Mouse (Mus musculus) embryonic fibroblast, embryonic 13.5 days (primary cell): ENCODE results near the gene Myh7b. TPM values are rescaled to one million over a fixed set of nuclear protein-coding genes. Genes with fewer than 3 reads are reported as not detected.

Experiments used
- H3K27ac ChIP-seq: 2 replicates; pipeline ENCODE4 v1.5.1; 2012; ENCODE audit warnings: low read length, control low read depth, inconsistent platforms; ENCODE audit not compliant: insufficient read depth
- H3K4me1 ChIP-seq: 2 replicates; pipeline ENCODE4 v1.6.1; 2011; ENCODE audit warnings: low read length; ENCODE audit not compliant: control insufficient read depth, insufficient read depth
- H3K4me3 ChIP-seq: 2 replicates; pipeline ENCODE4 v1.5.1; 2011; ENCODE audit warnings: mild to moderate bottlenecking, control low read depth, low read length; ENCODE audit not compliant: insufficient read depth
- CTCF ChIP-seq: IDR thresholded peaks from 2 replicates; pipeline ENCODE4 v1.5.1; 2011; ENCODE audit warnings: mild to moderate bottlenecking, control low read depth, low read length, moderate library complexity, borderline replicate concordance; ENCODE audit not compliant: insufficient read depth
- POLR2A ChIP-seq: IDR thresholded peaks from 2 replicates; pipeline ENCODE4 v1.6.1; 2011; ENCODE audit warnings: low read depth, mild to moderate bottlenecking, control low read depth, low read length, moderate library complexity
- polyA plus RNA-seq: library from polyadenylated mRNA; stranded (reverse); fragments of >200 nt; gene quantifications from 2 replicates; pipeline ENCODE4 v1.2.4, GENCODE M21; 2011; ENCODE audit warnings: low read depth; ENCODE audit not compliant: missing spikeins, insufficient read length

The Myh7b gene
- polyA plus RNA-seq, 1 experiment, result not detected

GRCm38 (mm10) chr2:155632138-155632936, 21.3 kb downstream of the Myh7b start:
- Histone ChIP-seq H3K4me3 (no peak overlapping the region), H3K27ac (no peak overlapping the region), H3K4me1 (no peaks in the 10 kb centered on the region)
- TF ChIP-seq POLR2A (no peak), CTCF (no peak)

- no peak for TF ChIP-seq CTCF
- no peak for TF ChIP-seq POLR2A
Measured at GRCm38 (mm10) chr2:155633121-155633520, 22.1 kb downstream of the Myh7b start.

GRCm38 (mm10) chr2:155633731-155634130, 22.7 kb downstream of the Myh7b start:
- no peak for TF ChIP-seq POLR2A
- no peak for TF ChIP-seq CTCF

More at GRCm38 (mm10) chr2:155633121-155633520, 22.1 kb downstream of the Myh7b start:
- H3K27ac ChIP-seq, result no peak overlapping the region
- no peaks in the 10 kb centered on the region for H3K4me1 ChIP-seq
- H3K4me3 ChIP-seq, result no peak overlapping the region

GRCm38 (mm10) chr2:155634562-155634961, 23.6 kb downstream of the Myh7b start:
- Histone ChIP-seq H3K27ac (no peak overlapping the region), H3K4me1 (no peaks in the 10 kb centered on the region), H3K4me3 (no peak overlapping the region)
- TF ChIP-seq POLR2A, result no peak
- TF ChIP-seq CTCF, result no peak

More at GRCm38 (mm10) chr2:155633731-155634130, 22.7 kb downstream of the Myh7b start:
- H3K4me3 ChIP-seq, result no peak overlapping the region
- no peaks in the 10 kb centered on the region for H3K4me1 ChIP-seq
- no peak overlapping the region for H3K27ac ChIP-seq

- Histone ChIP-seq H3K4me1 (no peaks in the 10 kb centered on the region), H3K4me3 (no peak overlapping the region), H3K27ac (no peak overlapping the region)
- no peak for TF ChIP-seq POLR2A
- TF ChIP-seq CTCF, result no peak
Measured at GRCm38 (mm10) chr2:155635961-155636360, 24.9 kb downstream of the Myh7b start.

GRCm38 (mm10) chr2:155636881-155637280, 25.9 kb downstream of the Myh7b start:
- Histone ChIP-seq H3K27ac (no peak overlapping the region), H3K4me3 (no peak overlapping the region), H3K4me1 (no peaks in the 10 kb centered on the region)
- TF ChIP-seq POLR2A (no peak), CTCF (no peak)

- TF ChIP-seq POLR2A (no peak), CTCF (no peak)
- H3K27ac ChIP-seq, result no peak overlapping the region
- no peak overlapping the region for H3K4me3 ChIP-seq
- no peaks in the 10 kb centered on the region for H3K4me1 ChIP-seq
Measured at GRCm38 (mm10) chr2:155637411-155637810, 26.4 kb downstream of the Myh7b start.

- H3K4me1 ChIP-seq, result no peaks in the 10 kb centered on the region
- no peak for TF ChIP-seq POLR2A
- TF ChIP-seq CTCF, result no peak
- H3K4me3 ChIP-seq, result no peak overlapping the region
- H3K27ac ChIP-seq, result no peak overlapping the region
Measured at GRCm38 (mm10) chr2:155640656-155641055, 29.6 kb downstream of the Myh7b start.

GRCm38 (mm10) chr2:155641540-155642472, 30.8 kb downstream of the Myh7b start:
- no peak overlapping the region for H3K4me3 ChIP-seq
- TF ChIP-seq POLR2A (no peak), CTCF (no peak)
- H3K4me1 ChIP-seq, result no peaks in the 10 kb centered on the region
- no peak overlapping the region for H3K27ac ChIP-seq

GRCm38 (mm10) chr2:155645746-155646145, 34.7 kb downstream of the Myh7b start:
- H3K4me3 ChIP-seq, result no peak overlapping the region
- TF ChIP-seq CTCF (no peak), POLR2A (no peak)
- no peak overlapping the region for H3K27ac ChIP-seq
- no peaks in the 10 kb centered on the region for H3K4me1 ChIP-seq
